7 mouse cellular contexts compared by ENCODE assay signal in genomic region chr9:27790725-27791638, GRCm38 (mm10). TPM values are rescaled to one million over a fixed set of nuclear protein-coding genes. Genes with fewer than 3 reads are reported as not detected.
A peak's percentile ranks its signal among the peaks of the same experiment; 100 is the strongest.
DNase-seq lines count a peak whose midpoint lies in the region; ATAC-seq and TF ChIP-seq lines count a peak whose summit lies in the region.

TSS of gene Opcml (plus strand) at chr9:27790775.

- peaks cover 12% of the 10 kb centered on the region for H3K4me1 ChIP-seq in embryonic facial prominence, embryonic 15.5 days
- H3K4me1 ChIP-seq in intestine, postnatal 0 days (replicated peaks; ENCODE audit: control insufficient read depth, insufficient read depth, low read length), result no peaks in the 10 kb centered on the region
- peaks cover 12% of the 10 kb centered on the region; the same call in 1 of the 2 replicates for H3K4me1 ChIP-seq in midbrain, embryonic 12.5 days

- DNase-seq in thymus, postnatal 0 days (ENCODE audit: low spot score), result no peak
- DNase-seq in thymus, postnatal 25 days, result no peak
- DNase-seq in yolk sac, embryonic 10.5 days (ENCODE audit: low spot score), result peak; percentile 18
- no peak for DNase-seq in B cell, adult 2 months

- TF ChIP-seq CTCF in intestine, postnatal 0 days (IDR thresholded peaks at IDR 0.05; ENCODE audit: low read depth), result no peak

- peak within 1 kb of the TSS; percentile 36 for H3K4me3 ChIP-seq in embryonic facial prominence, embryonic 15.5 days (replicated peaks)
- H3K4me3 ChIP-seq in intestine, postnatal 0 days (ENCODE audit: low read depth, low read length), result 0 out of 2 replicates have a peak within 1 kb of the TSS, but pooled peaks have one; percentile 3
- H3K4me3 ChIP-seq in midbrain, embryonic 12.5 days, result peak within 1 kb of the TSS; percentile 47

- ATAC-seq in embryonic facial prominence, embryonic 15.5 days (ENCODE audit: insufficient number of reproducible peaks, low FRiP score, low TSS enrichment, low read depth), result no peak
- no peak for ATAC-seq in intestine, postnatal 0 days
- ATAC-seq in midbrain, embryonic 12.5 days (ENCODE audit: low FRiP score, low read depth), result peak; percentile 87

- no peaks in the 10 kb centered on the region for H3K9me3 ChIP-seq in embryonic facial prominence, embryonic 15.5 days (replicated peaks)
- H3K9me3 ChIP-seq in intestine, postnatal 0 days (ENCODE audit: control insufficient read depth), result no peaks in the 10 kb centered on the region
- no peaks in the 10 kb centered on the region for H3K9me3 ChIP-seq in midbrain, embryonic 12.5 days

- WGBS in embryonic facial prominence, embryonic 15.5 days, result under 1% methylated on average over 28 of the region's 28 CpGs
- 1% methylated on average over 28 of the region's 28 CpGs for WGBS in intestine, postnatal 0 days
- WGBS in midbrain, embryonic 12.5 days, result under 1% methylated on average over 28 of the region's 28 CpGs

- H3K4me2 ChIP-seq in embryonic facial prominence, embryonic 15.5 days (replicated peaks), result peak within 1 kb of the TSS; percentile 50
- H3K4me2 ChIP-seq in intestine, postnatal 0 days (replicated peaks; ENCODE audit: low read depth), result peak within 1 kb of the TSS; percentile 27
- H3K4me2 ChIP-seq in midbrain, embryonic 12.5 days (replicated peaks), result peak within 1 kb of the TSS; percentile 76

- no peaks in the 10 kb centered on the region for H3K36me3 ChIP-seq in embryonic facial prominence, embryonic 15.5 days
- H3K36me3 ChIP-seq in intestine, postnatal 0 days (ENCODE audit: control insufficient read depth, insufficient read depth), result no peaks in the 10 kb centered on the region
- H3K36me3 ChIP-seq in midbrain, embryonic 12.5 days, result no peaks in the 10 kb centered on the region

- peaks cover 35% of the 10 kb centered on the region for H3K27me3 ChIP-seq in embryonic facial prominence, embryonic 15.5 days
- H3K27me3 ChIP-seq in intestine, postnatal 0 days (replicated peaks; ENCODE audit: control insufficient read depth, insufficient read depth, low read length), result peaks cover 18% of the 10 kb centered on the region
- peaks cover 40% of the 10 kb centered on the region for H3K27me3 ChIP-seq in midbrain, embryonic 12.5 days

- H3K9ac ChIP-seq in embryonic facial prominence, embryonic 15.5 days, result no peak within 1 kb of the TSS
- H3K9ac ChIP-seq in intestine, postnatal 0 days (ENCODE audit: low read depth, low read length), result no peak within 1 kb of the TSS
- peak within 1 kb of the TSS; percentile 53 for H3K9ac ChIP-seq in midbrain, embryonic 12.5 days (replicated peaks)

- no peak within 1 kb of the TSS for H3K27ac ChIP-seq in embryonic facial prominence, embryonic 15.5 days (replicated peaks)
- H3K27ac ChIP-seq in intestine, postnatal 0 days (ENCODE audit: low read depth, low read length), result no peak within 1 kb of the TSS
- peak within 1 kb of the TSS; percentile 61 for H3K27ac ChIP-seq in midbrain, embryonic 12.5 days (replicated peaks)

RNA-seq across cellular contexts. Expression of gene Opcml, which starts in this region (rescaled TPM):
- 9.0 and 10.8 TPM in 2 replicates for polyA plus RNA-seq in thymus, postnatal 0 days (2015; fragmentation: Nextera tagmentation; extraction: Ambion mirVana)
- polyA plus RNA-seq in embryonic facial prominence, embryonic 15.5 days (2015; fragmentation: Nextera tagmentation; extraction: Ambion mirVana), result 5.4 and 5.7 TPM in 2 replicates
- 1.7 and 2.4 TPM in 2 replicates for polyA plus RNA-seq in intestine, postnatal 0 days (2015; fragmentation: Nextera tagmentation; extraction: Ambion mirVana)
- 6.6 and 7.0 TPM in 2 replicates for polyA plus RNA-seq in midbrain, embryonic 12.5 days (2016; fragmentation: Nextera tagmentation; extraction: Ambion mirVana)
